Mouse (Mus musculus): Measurements from ENCODE around the gene Phf21b. TPM values are rescaled to one million over a fixed set of nuclear protein-coding genes. Genes with fewer than 3 reads are reported as not detected.

Gene Phf21b
- total RNA-seq, 2 experiments from 2014 or later: 0.59 to 0.69 TPM

DNA sequence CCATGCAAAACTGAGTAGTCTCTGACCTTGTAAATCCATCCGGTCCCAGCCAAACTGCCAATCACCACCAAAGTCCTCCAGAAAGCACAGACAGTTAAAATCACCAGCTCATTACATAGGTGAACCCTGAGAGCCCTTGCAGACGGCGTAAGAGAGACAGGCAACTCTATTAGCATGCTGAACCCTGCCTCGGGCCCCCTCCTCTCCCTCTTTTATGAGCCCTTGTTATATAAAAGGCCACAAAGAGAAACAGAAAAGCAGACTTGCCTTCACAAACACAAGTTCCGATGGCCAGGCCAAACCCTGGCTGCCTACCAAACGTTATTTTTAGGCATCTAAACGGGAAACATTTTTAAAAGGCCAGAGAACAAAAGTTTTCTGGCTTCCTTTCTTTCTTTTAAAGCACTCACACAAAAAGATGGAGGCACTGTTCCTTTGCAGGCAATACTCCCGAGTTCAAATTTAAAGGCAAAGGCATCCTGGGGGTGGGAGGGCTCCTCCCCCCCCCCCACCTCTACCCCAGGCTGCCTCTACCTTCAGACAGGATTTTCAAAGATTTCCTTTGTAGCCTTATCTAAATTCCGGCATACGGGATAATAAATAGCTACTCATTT, 3.3 kb downstream of the Phf21b start:
- DNase-seq: peak; percentile 23
- intact Hi-C loops (cut with DNase I; ENCODE audit: low total_unique reads): no loop called here

DNA sequence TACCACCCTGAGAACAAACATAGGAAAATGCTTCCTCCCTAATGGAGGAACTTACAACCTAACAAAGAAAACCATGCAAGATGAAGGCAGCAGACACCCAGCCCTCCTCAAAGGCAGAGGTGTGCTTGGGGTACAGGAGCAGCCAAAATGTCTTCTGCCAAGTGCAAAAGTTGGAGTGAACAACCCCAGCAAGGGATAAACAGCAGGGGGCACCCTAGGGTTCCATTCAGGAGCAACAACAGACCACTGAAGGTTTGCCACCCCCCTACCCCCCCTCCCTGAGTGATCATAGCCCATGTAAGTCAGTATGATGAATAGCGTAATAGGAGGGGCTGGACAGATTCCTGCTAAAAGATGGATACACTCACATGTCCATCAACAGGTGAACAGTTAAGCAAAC, 5.5 kb downstream of the Phf21b start:
- intact Hi-C loops (cut with DNase I; ENCODE audit: low total_unique reads): no loop called here
- DNase-seq: no peak

DNA sequence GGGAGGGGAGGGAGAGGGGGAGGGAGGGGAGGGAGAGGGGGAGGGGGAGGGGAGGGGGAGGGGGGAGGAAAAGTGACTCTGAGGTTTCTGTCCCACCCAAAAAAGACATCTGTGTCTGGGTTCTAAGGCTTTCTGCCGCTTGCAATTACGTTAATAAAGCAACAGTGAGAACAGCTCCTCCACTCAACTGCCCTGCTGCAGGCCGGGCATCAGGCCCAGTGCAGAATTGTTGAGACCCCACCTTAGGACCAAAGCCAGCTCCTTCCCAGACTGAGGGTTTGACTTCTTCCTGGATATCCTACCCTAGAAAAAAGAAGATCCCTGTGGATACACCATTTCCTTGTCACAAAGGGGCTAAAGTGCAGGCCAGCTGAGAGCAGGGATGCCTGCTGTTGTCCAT, 9.6 kb downstream of the Phf21b start:
- DNase-seq: no peak
- intact Hi-C loops (cut with DNase I; ENCODE audit: low total_unique reads): no loop called here

DNA sequence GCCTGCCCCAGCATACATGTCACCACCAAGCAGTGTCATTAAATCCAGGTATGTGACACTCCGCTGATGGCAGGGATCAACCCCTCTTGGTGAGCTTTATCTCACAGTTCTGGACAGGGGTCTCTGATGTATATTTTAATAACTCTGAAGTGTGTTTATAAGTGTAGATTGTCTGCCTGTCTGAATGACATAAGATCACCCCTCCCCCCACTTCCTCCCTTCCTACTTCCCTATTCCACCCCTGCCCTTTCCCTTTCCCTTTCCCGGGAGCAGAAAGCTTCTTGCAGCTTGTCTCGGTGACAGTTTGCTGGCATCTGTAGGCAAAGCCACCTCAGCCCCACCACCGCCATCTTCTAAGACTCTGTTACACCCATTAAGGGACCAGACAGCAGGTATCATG, 11.0 kb downstream of the Phf21b start:
- intact Hi-C loops (cut with DNase I; ENCODE audit: low total_unique reads): no loop called here
- DNase-seq: no peak

DNA sequence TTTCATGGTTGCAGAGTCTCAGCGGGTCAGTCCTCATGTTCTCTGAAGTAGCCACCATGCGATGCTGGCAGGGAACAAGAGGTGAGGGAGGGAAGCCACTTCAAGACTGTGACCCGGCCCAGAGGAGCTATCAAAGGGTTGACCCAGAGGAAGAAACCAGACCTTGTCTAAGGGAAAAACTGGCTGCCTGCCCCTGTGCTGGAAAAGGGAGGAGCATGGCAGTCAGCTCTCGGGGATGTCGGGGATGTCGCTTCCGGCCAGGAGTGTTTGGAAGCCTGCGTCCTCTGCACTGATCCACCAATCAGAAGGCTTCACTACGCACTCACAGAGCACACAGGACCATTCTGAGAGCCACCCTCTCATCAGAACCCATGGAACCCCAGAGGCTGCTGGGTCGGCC, 12.8 kb downstream of the Phf21b start:
- intact Hi-C loops (cut with DNase I; ENCODE audit: low total_unique reads): no loop called here
- DNase-seq: no peak

DNA sequence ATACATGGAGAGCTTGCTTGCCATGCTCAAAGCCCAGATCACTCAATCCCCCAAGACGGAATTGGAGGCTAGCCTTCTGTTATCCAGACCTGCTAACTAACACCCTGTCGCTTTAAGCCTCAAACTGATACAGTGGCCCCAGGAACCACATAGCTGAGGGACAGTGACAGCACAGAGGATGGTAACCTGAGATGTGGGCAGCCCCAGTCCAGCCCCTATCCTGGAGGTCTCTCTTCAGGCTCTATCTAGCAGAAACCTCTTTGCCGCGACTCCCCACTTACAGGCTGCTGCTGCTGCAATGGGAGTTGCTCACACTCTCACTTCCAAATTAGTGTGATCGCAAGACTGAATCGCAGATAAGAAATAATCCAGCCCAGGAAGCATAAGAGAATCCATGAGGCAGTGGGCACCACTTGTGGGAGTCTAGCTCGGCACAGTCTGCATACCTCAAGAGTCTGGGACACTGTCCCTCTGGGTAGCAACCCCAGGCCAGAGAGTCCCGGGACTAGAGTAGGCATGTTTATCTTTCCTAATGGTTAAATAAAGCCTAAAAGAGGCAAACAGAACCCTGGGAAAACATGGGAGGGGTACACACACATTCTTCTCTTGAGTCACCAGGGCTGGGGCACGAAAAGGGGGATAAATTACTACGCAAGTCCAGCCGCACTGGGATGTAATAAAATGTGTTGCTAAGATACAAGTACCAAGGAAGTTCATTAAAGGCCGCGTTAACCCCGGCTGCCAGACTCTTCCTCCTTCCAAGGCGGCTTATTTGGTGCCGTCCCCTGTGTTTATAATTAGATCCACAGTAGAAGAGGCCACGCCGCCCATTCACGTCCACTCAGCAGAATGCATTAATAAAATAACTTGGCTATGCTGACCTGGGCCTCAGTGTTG, 13.7 kb downstream of the Phf21b start:
- intact Hi-C loops (cut with DNase I; ENCODE audit: low total_unique reads): no loop called here
- no peak for DNase-seq

DNA sequence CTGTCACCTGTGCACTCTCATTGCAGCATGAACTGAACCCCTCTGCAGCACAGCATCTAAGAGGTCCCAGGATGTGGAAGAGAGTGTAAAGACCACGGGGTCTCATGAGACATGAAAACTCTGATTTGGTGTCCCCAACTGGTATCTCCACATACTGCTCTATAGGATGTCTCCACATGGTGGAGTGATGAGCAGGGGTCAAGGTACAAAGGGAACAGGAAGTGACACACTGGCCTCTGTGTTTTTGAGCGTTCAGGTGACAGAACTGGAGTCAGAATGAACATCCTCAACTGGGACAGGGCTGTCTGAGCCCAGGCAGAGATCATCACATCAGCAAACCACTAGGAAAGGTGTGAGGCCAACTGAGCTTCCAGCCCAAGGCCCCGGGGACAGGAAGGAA, 15.3 kb downstream of the Phf21b start:
- DNase-seq: no peak
- intact Hi-C loops (cut with DNase I; ENCODE audit: low total_unique reads): no loop called here

DNA sequence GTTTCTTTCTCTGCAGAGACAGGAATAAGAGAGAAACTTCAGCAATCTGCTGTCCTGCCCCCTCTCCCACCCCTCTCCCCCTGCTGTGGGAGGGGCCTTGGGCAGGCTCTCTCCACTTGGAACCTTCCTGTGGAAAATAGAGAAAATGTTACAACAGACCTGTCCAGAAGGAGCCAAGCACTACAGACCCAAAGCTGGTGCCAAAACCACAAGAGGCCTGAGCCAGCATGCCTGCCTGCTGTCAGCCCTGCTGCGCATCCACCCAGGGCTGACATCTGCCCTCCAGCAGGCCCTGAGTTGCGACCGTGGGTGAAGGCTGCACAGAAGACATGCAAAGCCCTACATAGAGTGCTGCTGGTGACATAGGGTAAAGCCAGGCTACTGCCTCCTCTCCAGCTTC, 16.3 kb downstream of the Phf21b start:
- DNase-seq: no peak
- intact Hi-C loops (cut with DNase I; ENCODE audit: low total_unique reads): no loop called here

DNA sequence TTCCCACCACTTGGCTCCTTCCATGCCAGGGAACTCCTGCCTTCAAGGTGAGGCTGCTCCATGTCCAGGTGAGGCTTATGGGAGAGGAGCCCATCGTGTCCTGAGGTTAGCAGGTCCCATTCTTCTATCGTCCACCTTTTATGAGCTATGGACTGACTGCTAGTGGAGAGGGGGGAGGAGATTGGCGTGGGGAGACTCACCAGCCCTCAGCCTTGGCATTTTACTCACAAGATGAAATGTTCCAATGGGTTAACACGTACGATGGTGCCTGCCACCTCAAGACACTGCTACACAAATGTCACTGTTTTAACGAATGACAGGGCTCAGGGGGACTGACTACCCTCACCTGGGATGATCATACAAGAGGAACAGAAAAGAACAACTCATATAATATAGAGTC, 18.0 kb downstream of the Phf21b start:
- intact Hi-C loops (cut with DNase I; ENCODE audit: low total_unique reads): no loop called here

DNA sequence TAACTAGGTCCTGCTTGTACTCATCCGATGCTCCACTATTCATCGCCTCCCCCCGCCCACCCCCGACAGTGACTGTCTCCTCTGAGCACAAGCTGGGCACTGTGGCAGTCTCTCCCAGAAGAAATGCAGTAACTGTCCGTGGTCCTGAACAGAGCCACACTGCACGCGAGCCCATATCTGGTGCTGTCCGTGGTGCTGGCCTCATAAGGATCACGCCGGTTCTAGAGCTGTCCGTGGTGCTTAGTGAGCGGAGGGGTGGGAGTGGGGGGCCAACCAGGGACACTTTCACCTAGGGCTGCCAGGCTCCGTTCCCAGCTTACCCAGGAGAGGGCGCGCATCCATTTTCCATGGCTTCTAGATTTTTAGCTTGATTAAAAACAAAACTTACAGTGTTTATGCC, 26.4 kb downstream of the Phf21b start:
- DNase-seq: peak; percentile 86
- intact Hi-C loops (cut with DNase I; ENCODE audit: low total_unique reads): no loop called here

More for the DNA sequence above, 18.0 kb downstream of the Phf21b start:
- DNase-seq: no peak

DNA sequence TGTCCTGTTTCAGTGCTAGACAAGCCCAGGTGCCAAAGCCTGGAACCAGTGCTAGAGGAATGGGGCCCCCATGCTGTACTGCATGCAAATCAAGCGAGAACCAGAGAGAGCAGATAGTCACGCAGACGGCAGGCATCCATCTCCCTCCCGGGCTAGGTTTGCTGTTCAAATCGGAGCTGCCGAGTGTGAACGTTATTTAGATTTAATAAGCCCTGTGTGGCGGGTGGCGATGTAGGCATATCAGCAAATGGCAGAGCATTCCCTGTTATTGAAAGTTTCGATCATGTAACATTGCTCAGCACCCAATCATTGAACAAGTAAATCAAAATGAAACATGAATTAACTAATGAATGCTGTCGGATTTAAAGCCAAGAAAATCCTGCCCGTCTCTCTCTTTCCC, 27.2 kb downstream of the Phf21b start:
- intact Hi-C loops (cut with DNase I; ENCODE audit: low total_unique reads): no loop called here
- DNase-seq: no peak

DNA sequence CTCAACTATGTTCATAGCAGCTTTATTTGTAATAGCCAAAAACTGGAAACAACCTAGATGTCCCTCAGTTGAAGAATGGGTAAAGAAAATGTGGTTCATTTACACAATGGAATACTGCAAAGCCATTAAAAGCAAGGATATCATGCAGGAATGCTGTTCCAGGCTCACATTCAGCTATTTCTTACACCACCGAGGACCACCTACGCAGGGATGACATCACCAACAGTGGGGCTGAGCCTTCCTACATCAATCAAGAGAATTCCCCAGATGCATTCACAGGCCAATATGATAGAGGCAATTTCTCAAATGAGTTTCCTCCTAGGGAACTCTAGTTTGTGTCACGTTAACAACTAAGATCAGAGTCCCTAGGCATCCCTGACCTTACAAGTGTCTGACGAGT, 32.8 kb downstream of the Phf21b start:
- DNase-seq: no peak
- intact Hi-C loops (cut with DNase I; ENCODE audit: low total_unique reads): no loop called here

DNA sequence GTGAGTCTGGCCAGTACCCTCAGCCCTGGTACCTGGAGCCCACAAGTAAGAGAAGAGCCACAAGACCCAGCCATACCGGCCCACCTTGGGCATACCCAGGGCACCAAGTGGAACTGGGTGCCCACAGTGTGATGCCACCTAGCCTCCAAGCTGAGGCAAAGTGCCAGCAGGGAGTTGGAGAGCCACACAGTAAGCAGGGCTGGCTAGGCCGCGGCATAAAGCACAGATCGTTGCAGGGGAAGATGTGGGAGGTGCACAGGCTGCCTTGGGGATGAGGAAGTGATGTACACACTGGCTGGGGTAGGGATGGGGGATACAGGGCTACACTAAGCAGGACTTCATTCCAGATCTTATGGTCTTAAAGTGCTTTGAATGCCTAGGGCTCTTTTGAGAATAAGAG, 35.0 kb downstream of the Phf21b start:
- intact Hi-C loops (cut with DNase I; ENCODE audit: low total_unique reads): no loop called here

DNA sequence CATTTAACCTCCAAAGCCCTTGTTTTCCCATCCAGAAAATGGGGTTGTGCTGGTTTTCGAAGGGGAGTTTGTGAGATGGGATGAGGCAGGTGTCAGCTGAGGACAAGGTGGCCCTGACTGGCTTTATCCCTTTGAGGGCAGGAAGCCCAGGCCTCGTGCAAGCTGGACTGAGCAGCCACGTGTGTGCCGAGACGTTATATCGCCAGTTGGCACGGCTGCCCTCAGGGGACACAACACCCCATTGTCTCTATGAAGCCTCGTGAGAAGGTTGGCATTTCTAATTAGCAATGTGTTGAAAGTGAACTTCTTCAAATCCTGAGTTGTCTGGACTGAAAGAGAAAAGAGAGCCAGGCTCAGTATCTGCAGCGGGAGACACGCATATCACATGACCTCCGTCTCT, 37.6 kb downstream of the Phf21b start:
- intact Hi-C loops (cut with DNase I; ENCODE audit: low total_unique reads): no loop called here
- no peak for DNase-seq

More for the DNA sequence above, 35.0 kb downstream of the Phf21b start:
- no peak for DNase-seq

DNA sequence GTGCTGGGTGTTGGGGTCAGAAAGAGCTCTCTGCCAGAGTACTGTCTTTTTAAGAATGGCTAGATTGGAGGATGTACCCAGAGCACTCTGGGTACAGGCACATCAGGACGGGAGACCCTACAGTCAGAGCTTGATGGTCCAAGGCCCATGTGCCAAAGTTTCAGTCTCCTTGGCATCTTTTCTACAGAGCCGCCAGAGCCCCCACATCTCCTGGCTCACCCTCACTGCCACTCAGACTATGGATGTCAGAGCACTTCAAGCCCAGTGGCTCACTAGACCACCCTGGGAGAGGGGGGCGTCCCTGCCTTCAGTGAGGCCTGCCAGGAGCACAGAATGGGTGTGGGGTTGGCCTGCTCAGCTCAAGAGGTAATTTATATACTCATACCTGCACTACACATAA, 38.3 kb downstream of the Phf21b start:
- DNase-seq: no peak
- intact Hi-C loops (cut with DNase I; ENCODE audit: low total_unique reads): no loop called here

DNA sequence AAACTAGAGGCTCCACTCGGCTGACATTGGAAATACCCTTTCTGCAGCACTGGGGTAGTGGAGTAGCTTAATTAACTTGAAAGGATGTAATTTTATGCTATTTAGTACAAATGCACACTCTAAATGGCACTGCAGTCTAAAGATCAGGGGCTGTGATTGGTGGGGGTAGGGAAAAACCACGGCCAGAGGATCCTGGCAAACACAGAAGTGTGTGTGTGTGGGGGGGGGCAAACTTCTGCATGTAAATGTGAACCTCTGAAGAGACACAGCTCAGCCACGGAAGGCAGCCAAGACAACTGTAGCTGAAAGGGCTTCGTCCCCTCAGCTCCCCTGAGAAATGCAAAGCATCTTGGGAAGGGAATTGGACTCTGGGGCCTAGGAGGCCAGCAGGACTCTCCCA, 40.7 kb downstream of the Phf21b start:
- intact Hi-C loops (cut with DNase I; ENCODE audit: low total_unique reads): no loop called here
- no peak for DNase-seq

DNA sequence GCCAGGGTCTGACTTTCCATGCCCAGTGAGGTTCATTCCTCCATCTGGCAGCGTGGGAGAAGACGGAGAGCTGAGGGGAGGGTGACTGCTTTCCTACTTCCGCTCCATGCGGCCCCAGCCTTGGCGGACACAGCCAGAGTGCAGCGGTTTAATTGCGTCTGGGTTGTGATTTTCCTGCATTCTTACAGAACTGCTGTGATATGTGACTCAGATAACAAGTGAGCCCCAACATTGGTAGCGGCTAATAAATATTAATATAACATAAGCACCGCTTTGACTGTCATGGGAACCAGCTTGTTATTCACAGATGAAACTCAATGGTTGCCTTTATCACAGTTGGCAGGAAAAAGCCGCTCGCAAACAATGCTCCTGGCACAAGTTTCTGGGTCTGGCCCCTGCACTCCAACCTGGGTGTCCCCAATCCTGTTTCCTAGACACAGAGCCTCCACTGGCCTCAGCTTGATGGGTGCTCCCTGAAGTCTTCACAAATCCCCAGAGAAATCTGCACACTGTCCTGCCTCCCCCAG, 43.0 kb downstream of the Phf21b start:
- intact Hi-C loops (cut with DNase I; ENCODE audit: low total_unique reads): no loop called here

DNA sequence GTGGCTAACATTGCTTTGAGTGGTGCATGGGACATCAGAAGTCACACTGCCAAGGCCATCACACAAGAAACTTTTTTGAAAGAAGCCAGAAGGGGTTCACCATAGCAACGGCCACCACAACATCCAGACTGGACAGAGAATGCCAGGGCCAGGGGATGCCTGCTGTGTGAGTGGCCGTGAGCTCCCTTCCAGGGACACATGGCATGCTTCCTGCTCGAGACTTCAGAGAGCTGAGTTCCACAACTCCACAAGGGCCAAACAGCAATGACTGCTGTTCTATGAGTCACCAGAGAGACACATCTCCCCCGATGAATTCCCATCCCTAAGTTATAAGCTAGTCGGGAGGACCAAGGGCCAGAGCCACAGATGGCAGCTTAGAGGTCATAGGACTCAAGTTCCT, 44.7 kb downstream of the Phf21b start:
- no peak for DNase-seq
- intact Hi-C loops (cut with DNase I; ENCODE audit: low total_unique reads): no loop called here

More for the DNA sequence above, 43.0 kb downstream of the Phf21b start:
- DNase-seq: no peak

DNA sequence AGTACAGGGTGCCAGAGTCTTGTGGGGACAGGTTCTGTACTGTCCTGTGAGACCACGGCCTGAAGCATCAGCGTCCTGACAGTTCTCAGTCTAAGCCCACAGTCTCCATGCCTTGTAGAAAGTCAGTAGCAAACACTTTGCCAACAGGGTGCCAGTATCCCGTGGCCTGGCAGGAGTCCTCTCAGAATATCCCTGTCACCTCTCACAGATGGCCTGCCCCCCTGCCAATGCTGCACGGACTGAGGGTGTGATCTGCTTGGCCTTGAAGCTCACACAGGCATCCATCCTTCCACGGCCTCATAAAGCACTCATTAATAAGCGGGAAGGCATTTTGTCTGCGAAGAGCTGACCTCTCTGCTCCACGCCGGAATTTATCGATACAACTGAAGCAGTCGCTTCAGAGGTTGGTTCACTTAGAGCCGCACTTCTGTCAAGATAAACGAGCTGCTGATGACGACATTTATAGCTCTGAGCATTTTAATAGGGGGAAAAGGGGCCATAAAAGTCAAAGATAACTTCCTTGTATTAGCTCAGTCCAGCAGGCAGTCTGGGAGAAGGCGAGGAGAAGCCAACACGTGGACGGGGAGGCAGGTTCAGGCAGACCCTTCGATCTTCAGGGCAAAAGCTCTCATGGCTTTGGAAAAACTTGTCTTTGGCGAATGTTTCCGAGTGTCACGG, 46.4 kb downstream of the Phf21b start:
- intact Hi-C loops (cut with DNase I; ENCODE audit: low total_unique reads): no loop called here

DNA sequence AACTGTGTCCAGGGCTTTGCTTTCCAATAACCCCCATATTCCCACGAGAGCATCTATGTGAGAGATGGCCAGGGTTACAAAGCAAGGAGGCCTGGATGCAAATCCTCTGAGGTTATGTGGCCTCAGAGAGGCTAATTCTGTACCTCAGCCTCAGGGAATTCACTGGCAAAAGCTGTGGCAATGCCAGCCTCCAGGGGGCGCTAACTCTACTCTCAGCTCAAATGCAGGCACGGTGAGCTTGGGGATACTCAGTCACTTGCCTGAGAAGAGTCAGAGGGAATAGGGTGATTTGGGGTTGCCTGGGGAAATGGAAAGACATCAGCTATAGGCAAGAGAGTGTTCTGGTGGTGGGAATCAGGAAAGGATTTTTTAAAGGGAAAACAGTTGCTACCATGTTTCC, 52.2 kb downstream of the Phf21b start:
- peak; percentile 54 for DNase-seq
- intact Hi-C loops (cut with DNase I; ENCODE audit: low total_unique reads): loop anchor here (5.0 kb wide), 1 partner anchor 89 kb away; no protein-coding TSS in a partner anchor

More for the DNA sequence above, 46.4 kb downstream of the Phf21b start:
- no peak for DNase-seq
